Mouse (Mus musculus) liver, embryonic 15.5 days (tissue): ENCODE measurements at regions not wholly inside any gene's neighbourhood (a gene's known extent, or its start where the extent isn't known, plus 50 kb on each side); places are given as distances from the start of the nearest gene placed in this dataset.
A peak's percentile ranks its signal among the peaks of the same experiment; 100 is the strongest.
"Not testable (repeated sequence)": the region's sequence is repeated elsewhere in the genome, so short reads cannot be mapped to it uniquely, and the experiment has no call there.

Experiments used
- ATAC-seq: fragments of 200-750 bp; cut with Nextera tagmentation; 2 replicates; pipeline ENCODE4 v1.8.0; 2017; ENCODE audit warnings: moderate number of reproducible peaks, mild to moderate bottlenecking, moderate library complexity; ENCODE audit not compliant: insufficient read depth
- H3K27ac ChIP-seq: fragments of 300-500 bp; sonication (generic); replicated peaks from 2 replicates; pipeline ENCODE4 v1.5.1; 2015; ENCODE audit warnings: mild to moderate bottlenecking, inconsistent platforms
- H3K27me3 ChIP-seq: fragments of 300-500 bp; sonication (generic); 2 replicates; pipeline ENCODE4 v1.6.1; 2015; ENCODE audit warnings: mild to moderate bottlenecking, inconsistent platforms
- H3K36me3 ChIP-seq: fragments of 300-500 bp; sonication (generic); replicated peaks from 2 replicates; pipeline ENCODE4 v1.6.1; 2015; ENCODE audit warnings: moderate library complexity, mild to moderate bottlenecking, inconsistent platforms
- H3K4me1 ChIP-seq: fragments of 300-500 bp; sonication (generic); replicated peaks from 2 replicates; pipeline ENCODE4 v1.6.1; 2015; ENCODE audit warnings: inconsistent platforms
- H3K4me2 ChIP-seq: fragments of 300-500 bp; sonication (generic); 2 replicates; pipeline ENCODE4 v1.6.1; 2015; ENCODE audit warnings: moderate library complexity, mild to moderate bottlenecking, inconsistent platforms
- H3K4me3 ChIP-seq: fragments of 300-500 bp; sonication (generic); replicated peaks from 2 replicates; pipeline ENCODE4 v1.5.1; 2015; ENCODE audit warnings: mild to moderate bottlenecking, inconsistent platforms
- H3K9ac ChIP-seq: fragments of 300-500 bp; sonication (generic); 2 replicates; pipeline ENCODE4 v1.6.1; 2015; ENCODE audit warnings: moderate library complexity, mild to moderate bottlenecking, inconsistent platforms
- H3K9me3 ChIP-seq: fragments of 300-500 bp; sonication (generic); replicated peaks from 2 replicates; pipeline ENCODE4 v1.6.1; 2016; ENCODE audit warnings: inconsistent platforms
- WGBS: fragments of 180-500 bp; shearing (Covaris S2); methylation state at CpG from one replicate; pipeline ENCODE4 v1.1.7; 2015; ENCODE audit warnings: mixed read lengths; ENCODE audit not compliant: insufficient replicate concordance; 5-methylcytosine and 5-hydroxymethylcytosine counted together

GRCm38 (mm10) chr12:77526581-77526980 lies 288.7 kb downstream of the Fut8 start:
- ATAC-seq, H3K27me3 ChIP-seq, H3K4me3 ChIP-seq, H3K9ac ChIP-seq, H3K9me3 ChIP-seq, H3K4me2 ChIP-seq, H3K36me3 ChIP-seq, H3K4me1 ChIP-seq, H3K27ac ChIP-seq: not testable (repeated sequence)
- 78% methylated on average over 14 of the region's 14 CpGs for WGBS

- Histone ChIP-seq H3K4me3 (no peak overlapping the region), H3K27ac (no peak overlapping the region), H3K27me3 (no peaks in the 10 kb centered on the region), H3K36me3 (no peaks in the 10 kb centered on the region), H3K9ac (no peak overlapping the region), H3K4me2 (no peak overlapping the region), H3K4me1 (no peaks in the 10 kb centered on the region), H3K9me3 (no peaks in the 10 kb centered on the region)
- 53% methylated on average over 1 of the region's 1 CpGs for WGBS
- ATAC-seq: no peak
Observed at GRCm38 (mm10) chr12:77527499-77527898, 289.6 kb downstream of the Fut8 start.

- 65% methylated on average over 9 of the region's 9 CpGs for WGBS
Observed at GRCm38 (mm10) chr12:77527953-77528865, 290.3 kb downstream of the Fut8 start.

GRCm38 (mm10) chr12:77528868-77529271 lies 290.9 kb downstream of the Fut8 start:
- Histone ChIP-seq H3K36me3 (no peaks in the 10 kb centered on the region), H3K27me3 (no peaks in the 10 kb centered on the region), H3K9ac (no peak overlapping the region), H3K4me2 (no peak overlapping the region), H3K9me3 (no peaks in the 10 kb centered on the region), H3K4me3 (no peak overlapping the region), H3K4me1 (no peaks in the 10 kb centered on the region), H3K27ac (no peak overlapping the region)
- ATAC-seq: no peak
- WGBS: 64% methylated on average over 8 of the region's 8 CpGs

More at GRCm38 (mm10) chr12:77527953-77528865, 290.3 kb downstream of the Fut8 start:
- Histone ChIP-seq H3K4me2 (no peak overlapping the region), H3K4me1 (no peaks in the 10 kb centered on the region), H3K4me3 (no peak overlapping the region), H3K27ac (no peak overlapping the region), H3K27me3 (no peaks in the 10 kb centered on the region), H3K36me3 (no peaks in the 10 kb centered on the region), H3K9ac (no peak overlapping the region), H3K9me3 (no peaks in the 10 kb centered on the region)
- no peak for ATAC-seq

GRCm38 (mm10) chr12:77529414-77529813 lies 291.5 kb downstream of the Fut8 start:
- Histone ChIP-seq H3K4me2 (no peak overlapping the region), H3K27ac (no peak overlapping the region), H3K9ac (no peak overlapping the region), H3K27me3 (no peaks in the 10 kb centered on the region), H3K4me3 (no peak overlapping the region), H3K36me3 (no peaks in the 10 kb centered on the region), H3K4me1 (no peaks in the 10 kb centered on the region), H3K9me3 (no peaks in the 10 kb centered on the region)
- ATAC-seq: no peak
- WGBS: 64% methylated on average over 4 of the region's 4 CpGs

- Histone ChIP-seq H3K4me1 (no peaks in the 10 kb centered on the region), H3K4me2 (no peak overlapping the region), H3K27ac (no peak overlapping the region), H3K27me3 (no peaks in the 10 kb centered on the region), H3K9me3 (no peaks in the 10 kb centered on the region), H3K36me3 (no peaks in the 10 kb centered on the region), H3K9ac (no peak overlapping the region), H3K4me3 (no peak overlapping the region)
- WGBS: 23% methylated on average over 3 of the region's 3 CpGs
- no peak for ATAC-seq
Observed at GRCm38 (mm10) chr12:77529955-77530354, 292.0 kb downstream of the Fut8 start.

- Histone ChIP-seq H3K36me3 (no peaks in the 10 kb centered on the region), H3K9me3 (no peaks in the 10 kb centered on the region), H3K4me2 (no peak overlapping the region), H3K9ac (no peak overlapping the region), H3K27ac (no peak overlapping the region), H3K4me3 (no peak overlapping the region), H3K4me1 (no peaks in the 10 kb centered on the region), H3K27me3 (no peaks in the 10 kb centered on the region)
- WGBS: 46% methylated on average over 5 of the region's 5 CpGs
- ATAC-seq: no peak
Observed at GRCm38 (mm10) chr12:77531294-77531693, 293.4 kb downstream of the Fut8 start.

GRCm38 (mm10) chr12:77532547-77532946 lies 294.6 kb downstream of the Fut8 start:
- 26% methylated on average over 8 of the region's 8 CpGs for WGBS
- Histone ChIP-seq H3K4me2 (no peak overlapping the region), H3K27ac (no peak overlapping the region), H3K4me1 (no peaks in the 10 kb centered on the region), H3K4me3 (no peak overlapping the region), H3K9ac (no peak overlapping the region), H3K36me3 (no peaks in the 10 kb centered on the region), H3K27me3 (no peaks in the 10 kb centered on the region), H3K9me3 (no peaks in the 10 kb centered on the region)
- ATAC-seq: no peak

- Histone ChIP-seq H3K4me3 (no peak overlapping the region), H3K27ac (no peak overlapping the region), H3K4me2 (no peak overlapping the region), H3K9ac (no peak overlapping the region), H3K36me3 (no peaks in the 10 kb centered on the region), H3K9me3 (no peaks in the 10 kb centered on the region), H3K27me3 (no peaks in the 10 kb centered on the region), H3K4me1 (no peaks in the 10 kb centered on the region)
- ATAC-seq: no peak
- WGBS: 34% methylated on average over 2 of the region's 2 CpGs
Observed at GRCm38 (mm10) chr12:77533606-77534005, 295.7 kb downstream of the Fut8 start.

- no peak overlapping the region for H3K4me2 ChIP-seq
- no peaks in the 10 kb centered on the region for H3K36me3 ChIP-seq
- peak; percentile 18; the same call in 1 of the 2 replicates for ATAC-seq
- H3K27me3 ChIP-seq: no peaks in the 10 kb centered on the region
- no peaks in the 10 kb centered on the region for H3K4me1 ChIP-seq
- H3K4me3 ChIP-seq: no peak overlapping the region
- no peak overlapping the region for H3K9ac ChIP-seq
- 19% methylated on average over 3 of the region's 3 CpGs for WGBS
- no peak overlapping the region for H3K27ac ChIP-seq
- no peaks in the 10 kb centered on the region for H3K9me3 ChIP-seq
Observed at GRCm38 (mm10) chr12:77534079-77534478, 296.2 kb downstream of the Fut8 start.

- Histone ChIP-seq H3K27me3 (no peaks in the 10 kb centered on the region), H3K4me2 (no peak overlapping the region), H3K27ac (no peak overlapping the region), H3K36me3 (no peaks in the 10 kb centered on the region), H3K4me1 (no peaks in the 10 kb centered on the region), H3K4me3 (no peak overlapping the region), H3K9me3 (no peaks in the 10 kb centered on the region), H3K9ac (no peak overlapping the region)
- WGBS: 39% methylated on average over 3 of the region's 3 CpGs
- no peak for ATAC-seq
Observed at GRCm38 (mm10) chr12:77535147-77535546, 297.2 kb downstream of the Fut8 start.
